Mouse (Mus musculus) midbrain, embryonic 14.5 days (tissue): Measurements from ENCODE around the gene Fn3k. TPM values are rescaled to one million over a fixed set of nuclear protein-coding genes. Genes with fewer than 3 reads are reported as not detected.

Source experiments
- ATAC-seq: fragments of 200-750 bp; cut with Nextera tagmentation; 2 replicates; pipeline ENCODE4 v1.8.0; 2017; ENCODE audit warnings: moderate number of reproducible peaks, moderate library complexity; ENCODE audit not compliant: low FRiP score, low TSS enrichment
- DNase-seq: peaks from one replicate; pipeline ENCODE4 v3.0.0-alpha.2; 2015
- H3K27ac ChIP-seq: fragments of 300-500 bp; sonication (generic); replicated peaks from 2 replicates; pipeline ENCODE4 v1.5.1; 2014; ENCODE audit warnings: mild to moderate bottlenecking, low read depth, low read length, moderate library complexity
- H3K27me3 ChIP-seq: fragments of 300-500 bp; sonication (generic); 2 replicates; pipeline ENCODE4 v1.6.1; 2014; ENCODE audit warnings: low read length, control low read depth, mixed read lengths; ENCODE audit not compliant: control insufficient read depth, insufficient read depth
- H3K36me3 ChIP-seq: fragments of 300-500 bp; sonication (generic); 2 replicates; pipeline ENCODE4 v1.6.1; 2014; ENCODE audit warnings: low read length, control low read depth; ENCODE audit not compliant: control insufficient read depth, insufficient read depth
- H3K4me1 ChIP-seq: fragments of 300-500 bp; sonication (generic); 2 replicates; pipeline ENCODE4 v1.6.1; 2014; ENCODE audit warnings: mild to moderate bottlenecking, antibody characterized with exemption, low read length, control low read depth; ENCODE audit not compliant: control insufficient read depth, insufficient read depth
- H3K4me2 ChIP-seq: fragments of 300-500 bp; sonication (generic); 2 replicates; pipeline ENCODE4 v1.6.1; 2014; ENCODE audit warnings: mild to moderate bottlenecking, low read length, moderate library complexity
- H3K4me3 ChIP-seq: fragments of 300-500 bp; sonication (generic); replicated peaks from 2 replicates; pipeline ENCODE4 v1.5.1; 2014; ENCODE audit warnings: low read depth, low read length
- H3K9ac ChIP-seq: fragments of 300-500 bp; sonication (generic); replicated peaks from 2 replicates; pipeline ENCODE4 v1.6.1; 2014; ENCODE audit warnings: mild to moderate bottlenecking, low read length, moderate library complexity
- H3K9me3 ChIP-seq: fragments of 300-500 bp; sonication (generic); 2 replicates; pipeline ENCODE4 v1.6.1; 2016; ENCODE audit warnings: low read length, control low read depth, mixed read lengths; ENCODE audit not compliant: control insufficient read depth
- WGBS: fragments of 180-500 bp; shearing (Covaris S2); extraction: QIAGEN DNeasy Blood & Tissue Kit; methylation state at CpG from one replicate; pipeline ENCODE4 v1.1.7; 2014; 5-methylcytosine and 5-hydroxymethylcytosine counted together
- polyA plus RNA-seq: library from polyadenylated mRNA; unstranded; fragments of >200 nt; fragmentation: Nextera tagmentation; extraction: Ambion mirVana; gene quantifications from 2 replicates; pipeline ENCODE4 v1.2.1, GENCODE M21; 2014

The Fn3k gene
- polyA plus RNA-seq, 1 experiment from 2014 or later = 3.7 TPM

DNA sequence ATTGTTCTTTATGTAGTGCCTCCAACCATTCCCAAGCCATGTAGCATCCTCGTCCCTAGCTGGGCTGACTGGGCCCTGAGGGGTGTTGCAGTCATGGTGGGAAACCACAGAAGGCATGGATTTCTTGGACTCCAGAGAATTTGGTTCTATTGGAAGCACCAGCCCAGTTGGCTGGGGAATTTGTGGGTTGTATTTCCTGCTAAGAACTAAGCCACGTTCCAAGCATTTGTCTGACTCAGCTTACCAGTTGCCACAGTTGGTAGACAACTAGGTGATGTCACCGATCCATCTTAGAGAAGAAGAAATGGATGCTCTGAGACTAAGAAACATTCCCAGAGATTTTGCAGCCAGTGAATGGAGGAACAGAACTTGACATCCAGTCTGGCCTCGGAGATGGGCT lies 6.9 kb downstream of the Fn3k start:
- Histone ChIP-seq H3K9me3 (no peaks in the 10 kb centered on the region), H3K4me2 (no peak overlapping the region), H3K27ac (no peak overlapping the region), H3K36me3 (no peaks in the 10 kb centered on the region), H3K27me3 (no peaks in the 10 kb centered on the region), H3K9ac (no peak overlapping the region), H3K4me1 (no peaks in the 10 kb centered on the region), H3K4me3 (no peak overlapping the region)
- DNase-seq = no peak
- no peak for ATAC-seq
- WGBS = 88% methylated on average over 4 of the region's 4 CpGs

DNA sequence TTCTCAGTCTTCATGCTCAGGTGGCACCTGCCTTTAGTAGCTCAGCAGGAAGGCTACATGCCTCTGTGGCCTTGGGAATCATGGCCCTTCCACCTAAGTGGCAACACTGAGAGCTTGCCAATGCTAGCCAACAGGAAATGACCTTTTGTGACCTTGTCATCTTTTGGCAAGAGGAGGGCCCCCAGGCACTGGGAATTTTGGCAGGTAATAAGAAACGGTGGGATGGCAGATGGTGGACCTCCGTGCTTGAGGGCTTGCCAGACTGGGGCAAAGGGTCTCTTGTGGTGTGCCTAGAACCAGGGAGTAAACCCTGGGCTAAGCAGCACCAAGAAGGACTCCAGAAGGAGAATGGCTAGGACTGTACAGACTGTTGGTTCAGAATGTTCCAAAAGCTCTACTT lies 7.4 kb downstream of the Fn3k start:
- no peaks in the 10 kb centered on the region for H3K36me3 ChIP-seq
- no peak overlapping the region for H3K9ac ChIP-seq
- DNase-seq (no peak), ATAC-seq (no peak)
- H3K4me1 ChIP-seq = no peaks in the 10 kb centered on the region
- no peak overlapping the region for H3K4me2 ChIP-seq
- H3K9me3 ChIP-seq = no peaks in the 10 kb centered on the region
- 75% methylated on average over 2 of the region's 2 CpGs for WGBS
- no peak overlapping the region for H3K27ac ChIP-seq
- no peak overlapping the region for H3K4me3 ChIP-seq
- H3K27me3 ChIP-seq = no peaks in the 10 kb centered on the region

DNA sequence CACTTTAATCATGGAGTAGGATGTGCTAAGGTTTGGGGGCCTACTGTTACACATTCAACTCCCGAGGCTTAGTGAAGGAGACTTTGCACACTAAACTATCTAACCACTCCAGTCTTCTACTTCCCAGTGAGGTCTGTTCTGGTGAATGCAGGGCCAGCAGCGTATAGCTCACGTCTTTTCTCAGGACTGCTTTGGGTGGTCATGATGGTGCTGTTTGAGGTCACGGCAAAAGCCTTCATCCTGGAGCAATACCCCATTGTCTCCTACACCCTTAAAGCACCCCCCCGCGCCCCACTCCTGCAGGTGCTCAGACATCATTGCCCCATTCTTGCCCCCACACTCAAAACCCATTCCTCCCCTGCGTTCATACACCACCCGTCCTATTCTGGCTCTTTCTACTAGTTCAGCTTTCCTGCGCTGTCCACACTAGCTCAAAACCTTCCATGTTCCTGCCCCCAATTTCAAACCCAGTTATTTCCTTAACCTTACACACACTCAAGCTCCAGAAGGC lies 16.6 kb downstream of the Fn3k start:
- H3K4me1 ChIP-seq = peaks cover 14% of the 10 kb centered on the region
- H3K27me3 ChIP-seq = no peaks in the 10 kb centered on the region
- peaks cover 7% of the 10 kb centered on the region; the same call in 1 of the 2 replicates for H3K36me3 ChIP-seq
- WGBS = 25% methylated on average over 9 of the region's 9 CpGs
- peak overlapping the region; percentile 84 for H3K4me3 ChIP-seq
- H3K9ac ChIP-seq = peak overlapping the region; percentile 74; the same call in 1 of the 2 replicates
- H3K27ac ChIP-seq = peak overlapping the region; percentile 86
- no peak; the same call in 1 of the 2 replicates for ATAC-seq
- no peaks in the 10 kb centered on the region for H3K9me3 ChIP-seq
- peak overlapping the region; percentile 79 for H3K4me2 ChIP-seq
- DNase-seq = no peak

DNA sequence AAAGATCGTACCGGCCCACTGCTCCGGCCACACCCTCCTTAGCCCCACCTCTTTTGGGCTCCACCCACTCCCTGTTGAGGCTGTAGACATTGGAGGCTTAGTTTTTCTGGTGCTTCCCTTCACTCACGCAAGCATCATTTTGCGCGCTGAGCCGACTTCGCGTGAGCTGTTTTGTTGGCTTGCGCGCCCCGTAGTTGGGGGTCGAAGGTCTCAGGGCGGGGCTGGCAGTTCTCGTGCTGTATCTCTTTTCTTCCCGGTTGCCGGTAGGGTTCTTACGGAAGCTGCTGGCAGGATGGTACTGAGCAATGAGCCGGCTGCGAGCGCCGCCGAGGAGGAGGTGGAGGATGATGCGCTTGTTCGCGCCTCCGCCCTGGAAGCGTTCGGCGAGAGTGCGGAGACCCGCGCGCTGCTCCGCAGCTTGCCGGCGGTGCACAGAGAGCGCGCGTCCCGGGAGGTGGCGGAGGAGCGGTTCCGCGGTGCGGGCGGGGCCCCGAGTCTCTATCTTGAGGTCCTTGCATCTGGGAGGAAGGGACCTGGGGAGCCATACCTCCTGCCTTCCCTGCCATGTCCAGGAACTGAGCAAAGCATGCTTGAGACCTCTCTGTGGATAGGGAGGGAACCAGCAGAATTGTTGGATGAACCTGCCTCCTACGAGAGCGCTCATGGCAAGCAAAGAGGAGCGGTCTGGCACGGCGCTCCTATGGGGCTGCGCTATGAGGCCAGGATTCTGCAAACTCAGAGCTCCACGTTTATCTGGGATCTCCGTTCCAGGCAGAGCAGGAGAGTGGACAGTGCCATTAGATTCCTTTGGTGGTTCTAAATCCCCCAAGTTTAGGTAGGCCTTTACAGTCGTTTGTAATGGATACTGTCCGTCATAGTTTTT lies 17.3 kb downstream of the Fn3k start, which contains the start of gene Tbcd:
Tbcd (plus strand) TSS at position 197 of the 883 bp plus-strand sequence.
- DNase-seq (peak; percentile 96), ATAC-seq (peak; percentile 95)
- peak within 1 kb of the TSS; percentile 84 for H3K4me3 ChIP-seq
- H3K9ac ChIP-seq = peak within 1 kb of the TSS; percentile 74
- H3K27me3 ChIP-seq = no peaks in the 10 kb centered on the region
- under 1% methylated on average over 58 of the region's 58 CpGs for WGBS
- H3K36me3 ChIP-seq = peaks cover 8% of the 10 kb centered on the region; the same call in 1 of the 2 replicates
- H3K4me1 ChIP-seq = peaks cover 14% of the 10 kb centered on the region
- H3K4me2 ChIP-seq = peak within 1 kb of the TSS; percentile 79
- no peaks in the 10 kb centered on the region for H3K9me3 ChIP-seq
- H3K27ac ChIP-seq = peak within 1 kb of the TSS; percentile 86

DNA sequence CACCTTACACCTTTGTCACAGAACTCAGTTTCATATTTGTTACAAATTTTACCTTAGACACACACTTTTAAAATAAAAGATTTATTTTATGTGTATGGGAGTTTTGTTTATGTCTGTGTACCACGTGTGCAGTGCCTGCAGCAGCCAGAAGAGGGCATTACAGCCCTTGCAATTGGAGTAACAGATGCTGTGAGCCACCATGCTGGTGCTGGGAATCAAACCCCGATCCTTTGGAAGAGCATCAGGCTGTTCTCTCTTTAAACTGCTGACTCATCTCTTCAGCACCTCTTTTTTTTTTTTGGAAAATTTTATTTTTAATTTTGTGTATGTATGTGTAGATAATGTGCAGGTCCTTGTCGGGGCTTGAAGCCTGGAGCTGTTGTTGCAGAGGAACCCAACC lies 23.2 kb downstream of the Fn3k start:
- Histone ChIP-seq H3K4me2 (no peak overlapping the region), H3K9me3 (no peaks in the 10 kb centered on the region), H3K27ac (no peak overlapping the region), H3K9ac (no peak overlapping the region), H3K4me1 (peaks cover 6% of the 10 kb centered on the region), H3K4me3 (no peak overlapping the region), H3K27me3 (no peaks in the 10 kb centered on the region), H3K36me3 (peaks cover 53% of the 10 kb centered on the region)
- DNase-seq = no peak
- ATAC-seq = no peak
- WGBS = 91% methylated on average over 3 of the region's 3 CpGs

DNA sequence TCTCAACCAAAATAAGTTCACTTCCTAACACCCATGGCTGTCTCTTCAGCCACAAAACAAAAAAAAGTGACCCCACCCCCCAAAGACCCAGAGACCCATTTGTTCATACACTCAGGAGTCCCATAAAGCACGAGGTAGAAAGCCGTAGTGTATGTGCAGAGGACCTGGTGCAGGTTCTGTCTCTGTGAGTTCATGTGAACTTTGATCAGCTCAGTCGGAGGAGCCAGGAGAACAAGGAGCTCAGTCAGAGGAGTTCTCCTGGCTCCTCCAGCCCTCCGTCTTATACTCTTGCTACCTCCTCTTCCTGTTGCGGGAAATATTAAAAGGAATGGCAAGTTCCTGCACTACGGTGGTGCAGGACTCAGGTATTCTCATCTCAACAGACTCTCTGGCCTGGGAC lies 32.7 kb downstream of the Fn3k start:
- 96% methylated on average over 6 of the region's 6 CpGs for WGBS
- H3K9ac ChIP-seq = no peak overlapping the region

DNA sequence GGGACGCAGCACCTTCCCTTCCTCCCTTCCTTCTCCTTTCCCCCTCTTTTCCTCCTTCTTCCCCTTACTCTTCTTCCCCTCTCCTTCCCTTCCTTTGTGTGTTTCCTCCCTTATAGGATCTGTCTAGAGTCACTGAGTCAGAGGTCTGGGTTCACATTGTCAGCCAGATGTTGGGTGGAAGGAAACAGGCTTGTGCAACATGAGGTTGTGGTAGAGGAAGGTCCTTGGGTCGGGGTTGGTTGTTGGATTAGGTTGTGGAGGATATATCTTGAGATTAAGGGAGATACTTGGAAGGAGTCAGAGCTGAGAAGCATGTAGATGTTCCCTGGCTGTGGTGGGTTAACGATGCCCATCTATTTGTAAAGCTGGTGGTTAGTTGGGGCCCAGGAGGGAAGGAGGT lies 40.1 kb downstream of the Fn3k start:
- no peak for DNase-seq

More for the DNA sequence above, 32.7 kb downstream of the Fn3k start:
- no peak for DNase-seq
- no peaks in the 10 kb centered on the region for H3K9me3 ChIP-seq
- H3K4me3 ChIP-seq = no peak overlapping the region
- no peaks in the 10 kb centered on the region for H3K4me1 ChIP-seq
- no peak overlapping the region for H3K27ac ChIP-seq
- H3K36me3 ChIP-seq = peaks cover 51% of the 10 kb centered on the region
- no peaks in the 10 kb centered on the region for H3K27me3 ChIP-seq
- ATAC-seq = no peak
- no peak overlapping the region for H3K4me2 ChIP-seq

DNA sequence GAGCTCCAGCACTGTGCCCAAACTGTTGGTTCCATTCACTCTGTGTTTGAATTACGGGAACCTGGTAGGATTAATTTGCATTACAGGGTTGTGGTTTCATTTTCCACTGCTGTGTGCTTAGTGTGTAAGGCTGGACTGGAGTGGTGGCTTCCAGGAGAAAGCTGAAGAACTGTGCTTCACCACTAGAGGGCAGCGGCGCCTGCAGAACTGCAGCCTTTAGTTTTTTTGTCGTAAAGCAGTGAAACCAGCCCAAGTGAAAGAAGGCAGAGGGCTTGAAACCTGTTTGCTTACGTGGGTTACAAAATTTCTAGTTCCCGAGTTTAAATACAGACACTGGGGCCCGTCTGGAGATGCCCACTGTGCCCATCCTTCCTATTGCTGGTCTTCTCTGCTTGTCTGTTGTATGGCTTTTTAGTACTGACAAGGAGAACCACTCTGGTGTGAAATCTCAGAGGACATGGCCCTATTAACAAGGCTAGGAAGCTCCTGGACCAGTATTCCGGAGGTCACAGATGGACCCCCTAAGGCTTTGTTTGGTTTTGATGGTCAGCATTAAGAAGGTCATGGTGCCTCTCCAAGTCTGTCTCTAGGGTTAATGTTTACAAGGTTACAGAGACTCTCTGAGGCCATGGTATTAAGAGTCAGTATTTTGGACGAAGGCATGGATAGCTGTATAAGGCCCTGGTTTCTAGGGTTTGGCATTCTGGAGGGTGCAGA lies 41.1 kb downstream of the Fn3k start:
- Histone ChIP-seq H3K27me3 (no peaks in the 10 kb centered on the region), H3K4me1 (no peaks in the 10 kb centered on the region), H3K9me3 (no peaks in the 10 kb centered on the region), H3K36me3 (peaks cover 43% of the 10 kb centered on the region), H3K4me2 (no peak overlapping the region), H3K4me3 (no peak overlapping the region), H3K27ac (no peak overlapping the region), H3K9ac (no peak overlapping the region)
- ATAC-seq (no peak), DNase-seq (peak; percentile 88)
- WGBS = 34% methylated on average over 9 of the region's 9 CpGs

More for the DNA sequence above, 40.1 kb downstream of the Fn3k start:
- H3K4me1 ChIP-seq = no peaks in the 10 kb centered on the region
- no peak for ATAC-seq
- H3K4me3 ChIP-seq = no peak overlapping the region
- no peaks in the 10 kb centered on the region for H3K27me3 ChIP-seq
- WGBS = 90% methylated on average over 3 of the region's 3 CpGs
- H3K9ac ChIP-seq = no peak overlapping the region
- no peak overlapping the region for H3K4me2 ChIP-seq
- H3K36me3 ChIP-seq = peaks cover 46% of the 10 kb centered on the region
- no peak overlapping the region for H3K27ac ChIP-seq
- no peaks in the 10 kb centered on the region for H3K9me3 ChIP-seq
